Mouse (Mus musculus) heart, postnatal 0 days (tissue): ENCODE measurements at regions not wholly inside any gene's neighbourhood (a gene's known extent, or its start where the extent isn't known, plus 50 kb on each side); places are given as distances from the start of the nearest gene placed in this dataset.

Experiments
- CTCF ChIP-seq: IDR thresholded peaks from 2 replicates; pipeline ENCODE4 v1.5.1; 2016; ENCODE audit warnings: antibody characterized with exemption, control low read depth, low read depth
- EP300 ChIP-seq: IDR thresholded peaks from 2 replicates; pipeline ENCODE4 v1.6.1; 2016; ENCODE audit warnings: antibody characterized with exemption, low read depth

GRCm38 (mm10) chr13:42526966-42527365, 153.5 kb upstream of the Phactr1 start:
- TF ChIP-seq CTCF (no peak), EP300 (no peak)
